Mouse (Mus musculus): ENCODE measurements around the gene Rgs8. TPM values are rescaled to one million over a fixed set of nuclear protein-coding genes. Genes with fewer than 3 reads are reported as not detected.

Gene Rgs8
- polyA plus RNA-seq, 1 experiment: under 0.01 TPM

- no peaks in the 10 kb centered on the region for H3K79me2 ChIP-seq (ENCODE audit: control insufficient read depth, insufficient read depth)
- no peak overlapping the region for H3K4me3 ChIP-seq (ENCODE audit: insufficient read depth, poor library complexity, severe bottlenecking)
- H3K79me3 ChIP-seq (ENCODE audit: low read depth): no peaks in the 10 kb centered on the region
- peaks cover 9% of the 10 kb centered on the region for H3K27me3 ChIP-seq (ENCODE audit: control insufficient read depth, insufficient read depth, insufficient read length)
- TF ChIP-seq MYOD1 (IDR thresholded peaks at IDR 0.05; ENCODE audit: control insufficient read depth, insufficient read length, low read depth) (no peak), CTCF (IDR thresholded peaks at IDR 0.05; ENCODE audit: control insufficient read depth, insufficient read depth, insufficient read length) (no peak), MYOG (IDR thresholded peaks at IDR 0.05; ENCODE audit: control insufficient read depth, extremely low read depth, insufficient read length) (no peak), FOSL1 (IDR thresholded peaks at IDR 0.05; ENCODE audit: insufficient read depth, low read length, poor library complexity, severe bottlenecking) (no peak), MAX (IDR thresholded peaks at IDR 0.05) (no peak), CEBPB (IDR thresholded peaks at IDR 0.05; ENCODE audit: low read depth) (no peak), USF1 (IDR thresholded peaks at IDR 0.05; ENCODE audit: low read depth) (no peak)
- no peaks in the 10 kb centered on the region for H3K36me3 ChIP-seq (ENCODE audit: control insufficient read depth, insufficient read depth)
- no peak overlapping the region for H3ac ChIP-seq (ENCODE audit: control insufficient read depth, insufficient read length, low read depth)
Measured at GRCm38 (mm10) chr1:153683190-153683589, 30.4 kb downstream of the Rgs8 start.

DNA sequence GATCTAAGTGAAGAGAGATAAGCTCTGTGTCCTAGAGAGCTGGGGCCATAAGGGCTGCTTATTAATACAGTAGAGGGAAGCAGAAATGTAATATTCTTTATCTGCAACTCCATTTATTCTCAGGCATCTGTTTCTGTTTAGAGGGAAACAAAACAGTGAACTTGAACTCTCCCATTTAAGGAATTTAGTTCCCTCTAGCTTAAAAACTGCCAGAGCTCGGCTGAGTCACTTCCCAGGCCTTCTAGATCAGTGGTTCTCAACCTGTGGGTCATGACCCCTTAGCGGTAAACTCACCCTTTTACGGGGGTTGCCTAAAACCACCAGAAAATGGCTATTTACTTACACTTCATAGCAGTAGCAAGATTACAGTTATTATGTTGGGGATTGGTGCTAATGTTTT, 32.8 kb downstream of the Rgs8 start:
- TF ChIP-seq CEBPB (IDR thresholded peaks at IDR 0.05; ENCODE audit: low read depth): no peak
- TF ChIP-seq MAX (IDR thresholded peaks at IDR 0.05): no peak
- TF ChIP-seq CTCF (IDR thresholded peaks at IDR 0.05; ENCODE audit: control insufficient read depth, insufficient read depth, insufficient read length): no peak
- TF ChIP-seq MYOD1 (IDR thresholded peaks at IDR 0.05; ENCODE audit: control insufficient read depth, insufficient read length, low read depth): no peak
- no peak for TF ChIP-seq MYOG (IDR thresholded peaks at IDR 0.05; ENCODE audit: control insufficient read depth, extremely low read depth, insufficient read length)
- no peak for TF ChIP-seq USF1 (IDR thresholded peaks at IDR 0.05; ENCODE audit: low read depth)
- TF ChIP-seq FOSL1 (IDR thresholded peaks at IDR 0.05; ENCODE audit: insufficient read depth, low read length, poor library complexity, severe bottlenecking): no peak
- Histone ChIP-seq H3K36me3 (ENCODE audit: control insufficient read depth, insufficient read depth) (no peaks in the 10 kb centered on the region), H3K79me2 (ENCODE audit: control insufficient read depth, insufficient read depth) (no peaks in the 10 kb centered on the region), H3ac (ENCODE audit: control insufficient read depth, insufficient read length, low read depth) (no peak overlapping the region), H3K27me3 (ENCODE audit: control insufficient read depth, insufficient read depth, insufficient read length) (peaks cover under 1% of the 10 kb centered on the region), H3K79me3 (ENCODE audit: low read depth) (no peaks in the 10 kb centered on the region), H3K4me3 (ENCODE audit: insufficient read depth, poor library complexity, severe bottlenecking) (no peak overlapping the region)

- H3K4me3 ChIP-seq (ENCODE audit: insufficient read depth, poor library complexity, severe bottlenecking): no peak overlapping the region
- H3K36me3 ChIP-seq (ENCODE audit: control insufficient read depth, insufficient read depth): no peaks in the 10 kb centered on the region
Measured at GRCm38 (mm10) chr1:153692526-153692925, 39.7 kb downstream of the Rgs8 start.

GRCm38 (mm10) chr1:153694372-153695120, 41.7 kb downstream of the Rgs8 start:
- no peaks in the 10 kb centered on the region for H3K36me3 ChIP-seq (ENCODE audit: control insufficient read depth, insufficient read depth)
- no peaks in the 10 kb centered on the region for H3K79me3 ChIP-seq (ENCODE audit: low read depth)
- H3K27me3 ChIP-seq (ENCODE audit: control insufficient read depth, insufficient read depth, insufficient read length): no peaks in the 10 kb centered on the region
- H3K79me2 ChIP-seq (ENCODE audit: control insufficient read depth, insufficient read depth): no peaks in the 10 kb centered on the region
- TF ChIP-seq MAX (IDR thresholded peaks at IDR 0.05) (no peak), MYOD1 (IDR thresholded peaks at IDR 0.05; ENCODE audit: control insufficient read depth, insufficient read length, low read depth) (no peak), FOSL1 (IDR thresholded peaks at IDR 0.05; ENCODE audit: insufficient read depth, low read length, poor library complexity, severe bottlenecking) (no peak), USF1 (IDR thresholded peaks at IDR 0.05; ENCODE audit: low read depth) (no peak), CEBPB (IDR thresholded peaks at IDR 0.05; ENCODE audit: low read depth) (no peak), MYOG (IDR thresholded peaks at IDR 0.05; ENCODE audit: control insufficient read depth, extremely low read depth, insufficient read length) (no peak), CTCF (IDR thresholded peaks at IDR 0.05; ENCODE audit: control insufficient read depth, insufficient read depth, insufficient read length) (no peak)
- H3ac ChIP-seq (ENCODE audit: control insufficient read depth, insufficient read length, low read depth): no peak overlapping the region
- H3K4me3 ChIP-seq (ENCODE audit: insufficient read depth, poor library complexity, severe bottlenecking): no peak overlapping the region

More at GRCm38 (mm10) chr1:153692526-153692925, 39.7 kb downstream of the Rgs8 start:
- no peaks in the 10 kb centered on the region for H3K27me3 ChIP-seq (ENCODE audit: control insufficient read depth, insufficient read depth, insufficient read length)
- no peak overlapping the region for H3ac ChIP-seq (ENCODE audit: control insufficient read depth, insufficient read length, low read depth)
- H3K79me3 ChIP-seq (ENCODE audit: low read depth): no peaks in the 10 kb centered on the region
- no peak for TF ChIP-seq MAX (IDR thresholded peaks at IDR 0.05)
- no peak for TF ChIP-seq USF1 (IDR thresholded peaks at IDR 0.05; ENCODE audit: low read depth)
- TF ChIP-seq FOSL1 (IDR thresholded peaks at IDR 0.05; ENCODE audit: insufficient read depth, low read length, poor library complexity, severe bottlenecking): no peak
- no peak for TF ChIP-seq CTCF (IDR thresholded peaks at IDR 0.05; ENCODE audit: control insufficient read depth, insufficient read depth, insufficient read length)
- no peak for TF ChIP-seq CEBPB (IDR thresholded peaks at IDR 0.05; ENCODE audit: low read depth)
- TF ChIP-seq MYOD1 (IDR thresholded peaks at IDR 0.05; ENCODE audit: control insufficient read depth, insufficient read length, low read depth): no peak
- TF ChIP-seq MYOG (IDR thresholded peaks at IDR 0.05; ENCODE audit: control insufficient read depth, extremely low read depth, insufficient read length): no peak
- H3K79me2 ChIP-seq (ENCODE audit: control insufficient read depth, insufficient read depth): no peaks in the 10 kb centered on the region

- Histone ChIP-seq H3K79me2 (ENCODE audit: control insufficient read depth, insufficient read depth) (no peaks in the 10 kb centered on the region), H3K36me3 (ENCODE audit: control insufficient read depth, insufficient read depth) (no peaks in the 10 kb centered on the region), H3K27me3 (ENCODE audit: control insufficient read depth, insufficient read depth, insufficient read length) (no peaks in the 10 kb centered on the region), H3ac (ENCODE audit: control insufficient read depth, insufficient read length, low read depth) (no peak overlapping the region), H3K79me3 (ENCODE audit: low read depth) (no peaks in the 10 kb centered on the region), H3K4me3 (ENCODE audit: insufficient read depth, poor library complexity, severe bottlenecking) (no peak overlapping the region)
- TF ChIP-seq USF1 (IDR thresholded peaks at IDR 0.05; ENCODE audit: low read depth) (no peak), CTCF (IDR thresholded peaks at IDR 0.05; ENCODE audit: control insufficient read depth, insufficient read depth, insufficient read length) (no peak), MAX (IDR thresholded peaks at IDR 0.05) (no peak)
Measured at GRCm38 (mm10) chr1:153695398-153695797, 42.6 kb downstream of the Rgs8 start.

Data from C2C12 (cell line).